Mouse (Mus musculus): ENCODE data around the gene Fbll1. TPM values are rescaled to one million over a fixed set of nuclear protein-coding genes. Genes with fewer than 3 reads are reported as not detected.

Gene Fbll1
- polyA plus RNA-seq, 1 experiment from 2014 or later, result 0.11 TPM

DNA sequence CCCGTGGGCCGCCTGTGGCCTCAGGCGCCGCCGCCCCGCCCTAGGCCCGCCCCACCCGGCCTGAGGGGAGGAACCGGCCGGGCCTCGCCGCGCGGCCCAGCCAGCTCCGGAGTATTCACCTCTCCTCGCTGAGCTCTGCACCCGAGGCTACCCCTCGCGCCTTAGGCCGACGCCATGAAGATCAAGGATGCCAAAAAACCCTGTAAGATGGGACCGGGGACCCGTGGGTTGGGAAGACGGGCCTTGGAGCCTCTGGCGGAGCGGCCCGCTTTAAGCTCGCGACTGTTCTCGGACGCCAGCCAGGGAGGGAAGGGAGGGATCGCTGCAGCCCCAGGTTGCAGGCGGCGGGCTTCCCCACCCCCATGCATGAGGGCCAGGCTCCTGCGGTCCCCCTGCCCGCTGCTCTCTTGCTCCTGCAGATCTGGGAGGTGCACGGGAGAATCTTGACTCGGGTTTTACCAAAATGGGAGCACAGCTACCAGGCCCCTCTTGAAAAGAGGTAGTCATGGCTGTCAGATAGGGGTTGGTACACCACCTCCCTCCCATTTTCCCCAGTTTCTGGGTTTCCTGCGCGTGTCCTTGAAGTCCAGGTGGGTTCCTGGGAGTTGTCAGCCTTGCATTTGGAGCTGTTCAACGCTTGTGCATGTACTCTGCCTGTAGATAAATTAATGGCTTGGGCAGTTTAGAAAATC, 28.8 kb downstream of the Fbll1 start:
- peak overlapping the region; percentile 92 for H3K4me3 ChIP-seq (ENCODE audit: low read length)
- peak; percentile 96 for ATAC-seq
- no peaks in the 10 kb centered on the region for H3K36me3 ChIP-seq (ENCODE audit: control insufficient read depth, insufficient read depth, low read length)
- no peaks in the 10 kb centered on the region for H3K9me3 ChIP-seq (ENCODE audit: control insufficient read depth, low read length)
- H3K27ac ChIP-seq (ENCODE audit: low read length), result peak overlapping the region; percentile 98
- H3K4me1 ChIP-seq (ENCODE audit: control insufficient read depth, insufficient read depth, low read length), result peaks cover 15% of the 10 kb centered on the region
- peak overlapping the region; percentile 98 for H3K9ac ChIP-seq (ENCODE audit: low read depth, low read length)
- WGBS, result under 1% methylated on average over 40 of the region's 41 CpGs
- H3K4me2 ChIP-seq (ENCODE audit: low read depth, low read length), result peak overlapping the region; percentile 67
- H3K27me3 ChIP-seq (replicated peaks; ENCODE audit: control insufficient read depth, insufficient read depth, low read length), result no peaks in the 10 kb centered on the region

DNA sequence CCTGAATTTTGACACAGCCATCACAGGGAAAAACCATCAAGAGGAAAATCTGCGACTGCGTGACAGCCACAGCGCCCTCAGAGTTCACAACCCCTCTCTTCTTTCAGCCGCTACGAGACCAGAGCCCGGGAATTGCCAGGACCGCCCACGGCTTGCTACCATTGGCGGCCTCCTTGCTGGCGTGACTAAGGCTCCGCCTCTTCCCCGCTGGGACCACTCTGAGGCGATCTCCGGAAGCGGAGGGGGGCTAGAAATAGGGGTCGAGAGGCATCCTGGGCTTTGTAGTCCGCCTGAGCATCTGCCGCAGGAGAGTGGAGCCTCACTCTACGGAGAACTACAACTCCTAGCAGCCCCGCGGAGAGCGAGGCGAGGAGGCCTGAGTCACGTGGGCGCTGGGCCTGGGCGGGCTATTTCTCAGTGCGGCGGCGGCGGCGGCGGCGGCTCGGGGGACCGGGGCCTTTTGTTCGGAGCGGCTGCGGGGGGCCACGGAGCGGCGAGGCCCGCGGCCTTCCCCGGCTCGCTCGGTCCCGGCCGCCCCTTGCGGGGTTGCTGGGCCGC, 29.4 kb downstream of the Fbll1 start, which contains the start of gene Pank3:
Gene Pank3, plus strand, starts transcription at position 297 of the 558 bp plus-strand sequence.
- H3K4me1 ChIP-seq (ENCODE audit: control insufficient read depth, insufficient read depth, low read length), result peaks cover 15% of the 10 kb centered on the region
- peak within 1 kb of the TSS; percentile 98 for H3K9ac ChIP-seq (ENCODE audit: low read depth, low read length)
- H3K27me3 ChIP-seq (replicated peaks; ENCODE audit: control insufficient read depth, insufficient read depth, low read length), result no peaks in the 10 kb centered on the region
- H3K4me3 ChIP-seq (ENCODE audit: low read length), result peak within 1 kb of the TSS; percentile 92
- H3K9me3 ChIP-seq (ENCODE audit: control insufficient read depth, low read length), result no peaks in the 10 kb centered on the region
- peak within 1 kb of the TSS; percentile 98 for H3K27ac ChIP-seq (ENCODE audit: low read length)
- H3K4me2 ChIP-seq (ENCODE audit: low read depth, low read length), result peak within 1 kb of the TSS; percentile 67
- under 1% methylated on average over 48 of the region's 50 CpGs for WGBS
- H3K36me3 ChIP-seq (ENCODE audit: control insufficient read depth, insufficient read depth, low read length), result no peaks in the 10 kb centered on the region
- ATAC-seq, result peak; percentile 99

DNA sequence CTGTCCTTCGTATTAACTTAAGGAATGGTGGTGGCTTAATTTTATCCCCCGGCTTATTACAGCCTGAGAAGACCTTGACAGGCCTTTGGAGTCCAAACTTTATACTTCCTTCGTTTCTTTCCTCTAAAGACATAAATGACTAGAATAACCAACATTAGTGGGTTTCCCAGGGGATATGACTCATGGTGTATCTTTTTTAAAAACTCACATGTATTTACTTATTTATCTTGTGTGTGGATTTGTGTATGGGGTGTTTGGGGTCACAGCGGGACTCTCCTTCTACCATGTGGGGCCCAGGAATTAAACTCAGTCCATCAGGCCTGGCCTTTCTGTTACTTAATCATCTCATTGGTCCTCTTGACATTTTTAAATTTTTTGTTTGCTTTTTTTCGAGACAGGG, 31.8 kb downstream of the Fbll1 start:
- Histone ChIP-seq H3K36me3 (ENCODE audit: control insufficient read depth, insufficient read depth, low read length) (no peaks in the 10 kb centered on the region), H3K4me2 (ENCODE audit: low read depth, low read length) (no peak overlapping the region), H3K4me1 (ENCODE audit: control insufficient read depth, insufficient read depth, low read length) (peaks cover 10% of the 10 kb centered on the region; the same call in 1 of the 2 replicates), H3K27me3 (replicated peaks; ENCODE audit: control insufficient read depth, insufficient read depth, low read length) (no peaks in the 10 kb centered on the region), H3K4me3 (ENCODE audit: low read length) (no peak overlapping the region), H3K27ac (ENCODE audit: low read length) (no peak overlapping the region), H3K9me3 (ENCODE audit: control insufficient read depth, low read length) (no peaks in the 10 kb centered on the region), H3K9ac (ENCODE audit: low read depth, low read length) (no peak overlapping the region)
- no peak for ATAC-seq
- WGBS, result 85% methylated on average over 5 of the region's 5 CpGs

DNA sequence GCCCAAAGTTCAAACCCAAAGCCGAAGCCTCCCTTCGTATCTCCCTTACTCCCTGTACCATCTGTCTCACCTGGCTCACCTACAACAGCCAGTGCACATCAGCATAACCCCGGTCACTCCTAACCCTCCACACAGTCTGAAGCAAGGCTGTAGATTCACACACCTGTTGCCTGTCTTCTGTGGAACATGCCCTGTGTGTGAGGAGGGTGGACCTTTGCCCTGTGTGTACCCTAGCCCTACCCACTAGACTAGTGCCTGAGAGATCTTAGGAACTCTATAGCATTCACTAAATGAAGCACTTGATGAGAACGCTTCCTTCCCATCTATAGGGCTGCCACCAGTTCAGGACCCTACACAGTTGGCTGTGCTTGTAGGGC, 38.1 kb downstream of the Fbll1 start:
- WGBS, result 91% methylated on average over 4 of the region's 4 CpGs
- peaks cover 7% of the 10 kb centered on the region; the same call in 1 of the 2 replicates for H3K4me1 ChIP-seq (ENCODE audit: control insufficient read depth, insufficient read depth, low read length)
- H3K4me3 ChIP-seq (ENCODE audit: low read length), result no peak overlapping the region
- no peak overlapping the region for H3K9ac ChIP-seq (ENCODE audit: low read depth, low read length)
- H3K27me3 ChIP-seq (replicated peaks; ENCODE audit: control insufficient read depth, insufficient read depth, low read length), result no peaks in the 10 kb centered on the region
- no peaks in the 10 kb centered on the region for H3K9me3 ChIP-seq (ENCODE audit: control insufficient read depth, low read length)
- H3K27ac ChIP-seq (ENCODE audit: low read length), result peak overlapping the region; percentile 79
- peak; percentile 92 for ATAC-seq
- H3K4me2 ChIP-seq (ENCODE audit: low read depth, low read length), result no peak overlapping the region
- H3K36me3 ChIP-seq (ENCODE audit: control insufficient read depth, insufficient read depth, low read length), result no peaks in the 10 kb centered on the region

DNA sequence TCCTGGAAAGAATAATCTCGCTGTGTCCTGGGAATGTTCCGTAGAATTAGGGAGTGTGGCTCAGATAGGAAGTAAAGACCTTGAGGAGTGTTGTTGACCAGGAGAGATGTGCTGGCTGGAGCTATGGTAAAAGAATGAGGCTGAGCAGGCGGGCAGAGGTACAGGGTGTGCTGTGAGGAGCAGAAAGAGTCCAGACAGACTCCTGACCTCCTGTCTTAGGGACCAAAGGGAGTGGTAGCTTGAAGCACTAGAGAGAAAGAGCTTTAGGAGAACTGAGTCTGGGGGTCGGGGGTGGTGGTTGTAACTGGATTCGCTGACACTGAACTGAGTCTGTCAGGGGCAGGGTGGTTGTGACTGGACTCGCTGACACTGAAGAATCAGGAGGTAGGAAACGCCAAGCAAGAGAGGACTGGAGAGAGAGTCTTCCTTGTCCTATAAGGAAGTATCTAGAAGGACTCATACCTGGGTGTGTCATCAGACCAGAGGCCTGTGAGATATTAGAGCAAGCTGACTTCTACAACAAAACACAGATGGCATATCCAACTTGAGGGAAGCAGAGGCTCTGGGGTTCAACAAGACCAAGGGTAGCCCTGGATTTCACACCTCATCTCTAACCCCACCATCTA, 38.6 kb downstream of the Fbll1 start:
- H3K27ac ChIP-seq (ENCODE audit: low read length), result peak overlapping the region; percentile 79
- no peak overlapping the region for H3K9ac ChIP-seq (ENCODE audit: low read depth, low read length)
- H3K27me3 ChIP-seq (replicated peaks; ENCODE audit: control insufficient read depth, insufficient read depth, low read length), result no peaks in the 10 kb centered on the region
- H3K4me2 ChIP-seq (ENCODE audit: low read depth, low read length), result no peak overlapping the region
- H3K36me3 ChIP-seq (ENCODE audit: control insufficient read depth, insufficient read depth, low read length), result no peaks in the 10 kb centered on the region
- peak; percentile 86 for ATAC-seq
- WGBS, result 82% methylated on average over 7 of the region's 7 CpGs
- H3K4me1 ChIP-seq (ENCODE audit: control insufficient read depth, insufficient read depth, low read length), result peaks cover 12% of the 10 kb centered on the region
- no peaks in the 10 kb centered on the region for H3K9me3 ChIP-seq (ENCODE audit: control insufficient read depth, low read length)
- no peak overlapping the region for H3K4me3 ChIP-seq (ENCODE audit: low read length)

DNA sequence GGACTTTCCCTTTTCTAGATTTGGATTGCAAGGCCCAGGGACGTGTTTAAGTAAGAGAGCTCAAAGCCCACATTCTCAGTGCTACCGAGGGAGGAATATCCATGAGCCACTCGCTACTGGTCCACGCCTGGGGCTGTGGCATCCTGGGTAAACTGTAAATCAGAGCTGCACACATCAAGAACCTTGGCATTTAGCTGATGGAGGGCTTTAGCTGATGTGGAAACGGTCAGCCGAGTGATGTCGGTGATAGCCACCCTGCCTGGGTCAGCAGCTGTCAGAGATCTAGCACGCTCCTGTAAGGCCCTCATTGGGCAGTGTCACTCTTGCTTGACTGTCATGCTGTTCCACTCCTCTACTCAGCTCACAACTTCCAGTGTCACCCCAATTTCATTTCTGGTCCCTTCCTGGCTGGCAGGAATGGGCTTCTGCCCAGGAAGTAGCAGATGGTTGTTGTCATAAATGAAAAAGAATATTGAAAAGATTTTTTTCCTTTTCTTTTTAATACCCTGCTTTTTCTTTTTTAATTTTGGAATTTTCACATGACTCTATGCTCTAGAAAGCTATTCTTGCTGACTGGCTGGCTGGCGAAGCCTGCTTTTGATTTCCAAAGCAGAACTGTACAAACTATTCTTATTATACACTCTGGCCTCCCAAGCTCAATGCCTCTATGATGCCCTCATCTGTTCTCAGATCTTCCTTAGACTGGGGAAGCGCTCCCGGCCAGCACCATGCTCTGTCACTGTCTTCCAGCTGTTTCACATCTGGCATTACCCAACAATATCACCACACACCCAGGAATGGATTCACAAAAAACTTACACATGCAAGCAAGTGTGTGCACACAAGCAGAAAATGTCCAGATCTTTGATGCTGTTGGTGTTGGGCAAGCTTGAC, 42.0 kb downstream of the Fbll1 start:
- no peak overlapping the region for H3K4me3 ChIP-seq (ENCODE audit: low read length)
- no peak for ATAC-seq
- H3K4me1 ChIP-seq (ENCODE audit: control insufficient read depth, insufficient read depth, low read length), result peaks cover 14% of the 10 kb centered on the region
- 90% methylated on average over 11 of the region's 11 CpGs for WGBS
- no peak overlapping the region for H3K9ac ChIP-seq (ENCODE audit: low read depth, low read length)
- H3K27me3 ChIP-seq (replicated peaks; ENCODE audit: control insufficient read depth, insufficient read depth, low read length), result no peaks in the 10 kb centered on the region
- H3K36me3 ChIP-seq (ENCODE audit: control insufficient read depth, insufficient read depth, low read length), result no peaks in the 10 kb centered on the region
- H3K4me2 ChIP-seq (ENCODE audit: low read depth, low read length), result no peak overlapping the region
- no peak overlapping the region for H3K27ac ChIP-seq (ENCODE audit: low read length)
- H3K9me3 ChIP-seq (ENCODE audit: control insufficient read depth, low read length), result no peaks in the 10 kb centered on the region

DNA sequence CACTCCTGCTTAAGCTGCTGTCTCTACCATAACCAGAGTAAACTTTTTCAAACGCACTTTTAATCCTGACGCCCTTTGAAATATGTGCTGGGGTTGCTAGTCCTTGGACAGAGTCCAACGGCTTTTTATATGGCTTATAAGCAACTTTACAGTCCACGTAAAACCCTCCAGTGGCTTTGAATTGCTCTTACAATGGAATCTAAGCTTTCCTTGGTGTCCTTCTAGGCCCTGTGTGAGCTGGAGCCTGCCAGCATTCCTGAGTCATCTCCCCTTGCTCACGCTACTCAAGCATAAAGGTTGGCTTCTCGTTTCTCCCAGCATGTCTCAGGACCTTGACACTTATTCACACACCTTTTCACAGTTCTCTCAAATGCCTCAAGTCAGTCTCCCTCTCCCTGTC, 43.1 kb downstream of the Fbll1 start:
- Histone ChIP-seq H3K9me3 (ENCODE audit: control insufficient read depth, low read length) (no peaks in the 10 kb centered on the region), H3K9ac (ENCODE audit: low read depth, low read length) (no peak overlapping the region), H3K27ac (ENCODE audit: low read length) (peak overlapping the region; percentile 68), H3K36me3 (ENCODE audit: control insufficient read depth, insufficient read depth, low read length) (no peaks in the 10 kb centered on the region), H3K4me2 (ENCODE audit: low read depth, low read length) (no peak overlapping the region), H3K4me1 (ENCODE audit: control insufficient read depth, insufficient read depth, low read length) (peaks cover 12% of the 10 kb centered on the region), H3K27me3 (replicated peaks; ENCODE audit: control insufficient read depth, insufficient read depth, low read length) (no peaks in the 10 kb centered on the region), H3K4me3 (ENCODE audit: low read length) (no peak overlapping the region)
- WGBS, result 26% methylated on average over 6 of the region's 6 CpGs
- peak; percentile 22; the same call in 1 of the 2 replicates for ATAC-seq

DNA sequence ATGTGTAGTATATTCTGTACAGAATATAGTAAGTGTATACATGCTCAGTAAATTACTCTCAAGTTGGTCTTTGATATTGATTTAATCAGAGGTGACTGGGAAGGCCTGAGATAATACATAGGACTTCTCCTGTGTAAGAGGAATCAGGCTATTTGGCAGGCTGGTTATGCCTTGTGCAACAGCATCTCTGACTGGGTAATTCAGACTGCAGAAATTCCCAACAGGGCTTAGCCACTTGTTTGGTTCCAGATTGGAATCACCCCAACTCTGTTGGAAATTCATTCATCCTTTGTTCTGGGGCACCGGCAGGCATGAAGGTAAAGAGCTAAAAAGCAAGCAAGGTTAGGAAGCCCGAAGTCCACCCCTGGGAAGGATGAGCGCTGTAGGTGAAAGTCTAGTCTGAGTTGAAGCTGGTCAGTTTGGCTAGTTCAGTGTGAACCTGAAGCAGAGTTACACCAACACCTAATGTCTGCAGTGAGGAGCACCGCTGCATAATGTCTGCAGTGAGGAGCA, 43.7 kb downstream of the Fbll1 start:
- Histone ChIP-seq H3K9me3 (ENCODE audit: control insufficient read depth, low read length) (no peaks in the 10 kb centered on the region), H3K36me3 (ENCODE audit: control insufficient read depth, insufficient read depth, low read length) (no peaks in the 10 kb centered on the region), H3K9ac (ENCODE audit: low read depth, low read length) (no peak overlapping the region), H3K4me2 (ENCODE audit: low read depth, low read length) (no peak overlapping the region), H3K4me3 (ENCODE audit: low read length) (no peak overlapping the region), H3K4me1 (ENCODE audit: control insufficient read depth, insufficient read depth, low read length) (peaks cover 16% of the 10 kb centered on the region), H3K27me3 (replicated peaks; ENCODE audit: control insufficient read depth, insufficient read depth, low read length) (no peaks in the 10 kb centered on the region), H3K27ac (ENCODE audit: low read length) (peak overlapping the region; percentile 68)
- ATAC-seq, result no peak
- 90% methylated on average over 4 of the region's 4 CpGs for WGBS

DNA sequence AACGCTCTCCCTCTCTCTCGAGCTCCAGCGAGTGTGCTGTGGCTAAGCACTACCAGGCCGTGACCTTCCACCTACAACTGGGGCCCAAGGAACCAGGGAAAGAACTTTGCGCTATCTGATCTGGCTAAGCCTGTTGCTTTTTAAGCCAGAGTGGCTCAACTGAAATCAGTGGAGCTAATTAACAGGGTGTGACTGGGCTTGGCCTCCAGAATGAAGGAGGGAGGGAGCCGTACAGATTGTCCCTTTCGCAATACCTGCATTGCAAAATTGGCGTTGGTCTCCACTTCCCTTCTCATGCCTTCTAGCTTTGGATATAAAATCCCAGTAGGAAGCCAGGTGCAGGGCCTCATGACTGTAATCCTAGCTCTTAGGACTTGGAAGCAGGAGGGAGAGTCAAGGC, 48.1 kb downstream of the Fbll1 start:
- no peak overlapping the region for H3K4me3 ChIP-seq (ENCODE audit: low read length)
- no peak overlapping the region for H3K9ac ChIP-seq (ENCODE audit: low read depth, low read length)
- H3K4me2 ChIP-seq (ENCODE audit: low read depth, low read length), result no peak overlapping the region
- WGBS, result 54% methylated on average over 8 of the region's 8 CpGs
- peak; percentile 96 for ATAC-seq
- H3K36me3 ChIP-seq (ENCODE audit: control insufficient read depth, insufficient read depth, low read length), result no peaks in the 10 kb centered on the region
- no peaks in the 10 kb centered on the region for H3K9me3 ChIP-seq (ENCODE audit: control insufficient read depth, low read length)
- no peaks in the 10 kb centered on the region for H3K27me3 ChIP-seq (replicated peaks; ENCODE audit: control insufficient read depth, insufficient read depth, low read length)
- peaks cover 20% of the 10 kb centered on the region for H3K4me1 ChIP-seq (ENCODE audit: control insufficient read depth, insufficient read depth, low read length)
- peak overlapping the region; percentile 88 for H3K27ac ChIP-seq (ENCODE audit: low read length)

All from intestine, embryonic 16.5 days (tissue).